Mouse (Mus musculus): ENCODE data around the gene Tap2.

Gene Tap2

DNA sequence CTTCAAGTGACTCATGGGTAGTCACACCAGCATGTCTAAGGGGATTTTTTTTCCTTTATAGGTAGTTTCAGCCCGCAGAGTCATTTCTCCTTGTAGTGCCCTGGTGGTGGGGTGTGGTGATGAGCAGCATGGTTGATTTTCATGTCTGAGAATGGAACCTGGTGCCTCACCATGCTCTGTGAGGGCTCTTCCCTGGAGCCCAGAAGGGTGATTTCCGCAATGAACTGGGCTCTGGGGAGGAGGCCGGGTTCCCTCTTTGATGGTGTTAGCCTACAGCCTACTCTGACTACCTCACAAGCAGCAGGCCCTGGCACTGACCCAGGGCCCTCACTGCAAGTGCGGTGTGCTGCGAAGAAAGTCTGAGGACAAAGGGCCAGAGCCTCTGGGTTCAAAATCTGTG, at the start of gene Tap2:
Gene Tap2, plus strand, starts transcription at position 84 of the 400 bp plus-strand sequence.
- DNase-seq (ENCODE audit: low read depth, low spot score) = no peak

DNA sequence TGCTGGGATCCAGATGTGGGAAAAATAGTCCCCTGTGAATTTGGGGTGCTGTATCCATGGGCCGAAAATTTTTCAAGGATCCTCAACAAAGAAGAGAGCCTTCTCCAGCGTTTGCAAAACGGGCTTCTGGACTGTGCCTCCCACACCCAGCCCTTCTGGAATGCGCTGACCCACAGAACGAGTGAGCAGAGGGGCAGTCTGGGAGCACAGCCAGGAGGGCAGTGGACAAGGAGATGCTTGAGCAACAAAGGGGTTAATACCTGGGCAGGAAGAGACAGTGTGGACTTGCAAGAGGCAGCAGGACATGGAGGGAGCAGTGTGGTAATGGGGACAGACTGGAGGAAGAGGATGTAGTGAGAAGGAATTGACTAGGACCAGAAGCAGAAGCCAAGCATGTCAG, 47.8 kb upstream of the Tap2 start:
- no peak for DNase-seq (ENCODE audit: low read depth, low spot score)

DNA sequence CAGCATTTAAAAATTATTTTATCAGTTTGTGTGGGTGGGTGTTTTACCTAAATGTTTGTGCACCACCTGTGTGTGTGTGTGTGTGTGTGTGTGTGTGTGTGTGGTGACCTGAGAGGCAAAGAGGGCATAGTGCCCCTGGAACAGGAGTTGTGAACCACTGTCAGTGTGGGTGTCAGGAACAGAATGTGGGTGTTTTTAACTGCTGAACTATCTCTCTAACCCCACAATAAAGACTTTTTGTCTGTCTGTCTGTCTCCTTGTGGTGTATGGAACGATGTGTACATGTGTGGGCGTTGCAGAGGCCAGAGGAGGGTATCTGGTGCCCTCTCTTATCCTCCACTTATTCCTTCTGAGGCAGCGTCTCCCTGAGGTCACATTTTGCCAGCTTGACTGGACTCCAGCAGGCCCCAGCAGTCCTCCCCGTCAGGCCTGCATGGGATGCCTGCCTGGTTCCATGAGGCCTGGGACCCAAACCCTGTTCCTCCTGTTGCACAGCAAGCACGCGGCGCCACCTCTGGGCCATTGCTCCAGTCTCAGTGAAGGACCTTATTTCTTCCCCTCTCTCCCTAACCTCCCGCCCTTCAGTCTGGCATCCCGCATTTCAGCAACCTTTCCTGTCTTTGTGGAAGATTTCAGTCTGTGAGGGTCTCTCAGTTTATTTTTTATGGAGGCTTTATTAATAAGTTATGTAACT, 39.0 kb upstream of the Tap2 start:
- DNase-seq (ENCODE audit: low read depth, low spot score) = peak; percentile 63

DNA sequence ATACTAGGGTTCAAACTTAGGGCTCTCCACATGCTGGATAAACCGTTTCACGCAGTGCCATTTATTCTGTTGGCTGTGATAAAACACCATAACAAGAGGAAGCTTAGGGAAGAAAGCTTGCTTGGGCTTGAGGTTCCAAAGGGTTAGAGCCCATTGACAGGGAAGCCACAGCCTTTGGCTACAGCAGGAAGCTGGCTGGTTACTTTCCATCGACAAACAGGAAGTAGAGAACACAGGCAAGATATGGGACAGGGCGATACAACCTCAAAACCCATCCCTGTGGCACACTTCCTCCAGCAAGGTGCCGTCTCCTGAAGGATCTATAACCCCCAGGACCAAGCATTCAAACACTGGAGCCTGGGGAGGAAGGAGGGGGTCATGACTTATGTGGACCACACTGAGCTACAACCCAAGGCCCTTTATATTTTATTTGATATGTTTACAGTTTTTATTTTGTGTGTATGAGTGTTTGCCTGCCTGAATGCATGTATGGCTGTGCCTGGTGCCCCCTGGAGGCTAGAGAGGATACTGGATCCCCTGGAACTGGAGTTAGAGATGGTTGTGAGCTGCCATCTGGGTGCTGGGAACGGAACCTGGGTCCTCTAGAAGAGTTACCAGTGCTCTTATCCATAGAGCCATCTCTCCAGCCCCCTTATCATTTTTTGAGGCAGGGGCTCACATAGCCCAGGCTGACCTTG, 38.1 kb upstream of the Tap2 start:
- peak; percentile 50 for DNase-seq (ENCODE audit: low read depth, low spot score)

DNA sequence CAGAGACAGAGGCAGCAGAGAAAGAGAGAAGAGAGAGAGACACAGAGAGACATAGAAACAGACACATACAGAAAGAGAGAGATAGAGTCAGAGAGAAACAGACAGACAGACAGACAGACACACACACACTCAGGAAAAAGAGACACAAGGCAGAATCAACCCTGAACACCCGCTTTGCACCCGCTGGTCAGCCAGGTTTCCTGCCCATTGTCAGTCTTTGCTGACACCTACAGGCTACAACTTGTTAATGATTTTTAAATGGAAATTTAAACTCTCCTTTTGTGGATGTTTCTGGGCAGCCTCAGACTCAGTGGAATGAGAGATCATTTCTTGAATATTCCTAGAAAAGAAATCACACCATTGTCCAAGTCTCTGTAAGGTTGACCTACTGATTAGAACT, 34.0 kb upstream of the Tap2 start:
- DNase-seq (ENCODE audit: low read depth, low spot score) = peak; percentile 47

DNA sequence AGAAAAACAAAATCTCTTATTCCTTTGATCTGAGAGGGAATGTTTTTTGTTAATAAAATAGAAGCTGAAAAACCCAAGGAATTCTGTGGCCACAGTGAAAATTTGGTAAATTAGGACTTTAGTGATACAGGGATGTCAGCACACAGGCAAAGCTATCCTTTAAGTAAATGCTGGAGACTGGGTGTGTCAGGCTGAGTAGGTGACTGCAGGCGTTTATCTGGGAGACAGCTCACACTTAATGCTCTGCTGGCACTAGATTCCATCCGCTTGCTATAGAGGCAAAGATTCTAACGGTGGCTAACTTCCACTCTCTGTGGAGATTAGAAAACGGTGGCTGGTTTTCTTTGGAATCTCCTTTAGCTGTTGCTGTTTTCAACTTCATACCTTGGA, 32.8 kb upstream of the Tap2 start:
- DNase-seq (ENCODE audit: low read depth, low spot score) = no peak

DNA sequence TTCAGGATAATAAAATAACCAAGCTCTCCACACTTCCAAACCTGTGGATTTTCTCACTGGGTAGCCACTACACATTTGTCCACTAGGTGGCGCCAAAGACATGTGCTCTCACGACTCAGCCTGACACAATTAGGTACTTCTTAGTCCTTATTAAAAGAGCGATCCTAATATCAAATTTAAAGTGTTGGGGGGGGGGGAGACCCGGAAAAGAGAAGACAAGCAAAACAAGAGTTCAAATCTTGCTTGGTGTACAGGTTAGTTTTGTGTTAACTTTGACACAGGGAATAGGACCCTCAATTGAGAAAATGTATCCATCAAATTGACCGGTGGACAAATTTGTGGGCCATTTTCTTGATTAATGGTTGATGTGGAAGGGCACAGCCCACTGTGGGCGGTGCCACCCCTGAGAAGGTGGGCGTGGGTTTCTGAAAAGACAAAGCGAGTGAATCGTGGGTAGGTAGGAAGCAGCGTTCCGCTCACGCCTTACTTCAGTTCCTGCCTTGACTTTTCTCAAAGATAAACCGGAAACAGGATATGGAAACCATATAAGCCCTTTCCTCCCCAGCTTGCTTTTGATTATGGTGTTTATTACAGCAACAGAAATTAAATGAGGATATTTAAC, 32.3 kb upstream of the Tap2 start:
- peak; percentile 71 for DNase-seq (ENCODE audit: low read depth, low spot score)

DNA sequence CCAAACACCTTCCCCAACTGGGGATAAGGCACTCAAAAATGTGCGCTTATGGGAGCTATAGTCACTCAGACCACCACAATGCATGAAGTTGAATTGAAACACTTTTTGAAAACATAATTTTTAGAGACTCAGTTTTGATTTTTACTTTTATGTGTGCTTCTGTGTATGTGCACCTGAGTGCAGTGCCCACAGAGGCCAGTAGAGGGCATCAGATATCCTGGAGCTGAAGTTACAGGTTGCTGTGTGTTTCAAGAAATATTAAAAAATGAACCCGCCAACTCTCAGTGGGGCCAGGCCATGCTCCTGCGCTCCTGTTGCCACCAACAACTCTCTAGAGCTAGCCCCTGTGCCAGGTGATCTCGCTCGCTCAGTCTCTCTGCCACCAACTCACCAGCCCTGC, 30.8 kb upstream of the Tap2 start:
- DNase-seq (ENCODE audit: low read depth, low spot score) = peak; percentile 33

DNA sequence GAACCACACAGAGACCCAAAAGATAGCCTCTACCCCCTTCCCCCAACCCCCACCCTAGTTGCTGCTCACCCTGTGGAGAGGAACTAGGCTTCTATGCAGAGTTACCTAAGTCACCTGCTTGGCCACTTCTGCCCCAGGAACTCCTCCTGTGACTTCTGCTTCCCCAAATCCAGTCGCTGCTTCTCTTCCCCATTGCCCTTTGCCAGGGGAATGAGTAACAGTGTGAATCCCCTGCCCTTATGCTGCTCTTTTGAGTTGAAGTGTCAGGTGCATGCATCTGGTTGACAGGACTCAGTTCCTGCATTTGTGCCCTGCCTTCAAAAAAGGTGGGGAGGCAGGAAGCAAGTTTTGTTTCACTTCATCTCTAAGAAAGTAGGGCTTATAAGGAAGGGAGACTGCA, 29.3 kb upstream of the Tap2 start:
- DNase-seq (ENCODE audit: low read depth, low spot score) = no peak

DNA sequence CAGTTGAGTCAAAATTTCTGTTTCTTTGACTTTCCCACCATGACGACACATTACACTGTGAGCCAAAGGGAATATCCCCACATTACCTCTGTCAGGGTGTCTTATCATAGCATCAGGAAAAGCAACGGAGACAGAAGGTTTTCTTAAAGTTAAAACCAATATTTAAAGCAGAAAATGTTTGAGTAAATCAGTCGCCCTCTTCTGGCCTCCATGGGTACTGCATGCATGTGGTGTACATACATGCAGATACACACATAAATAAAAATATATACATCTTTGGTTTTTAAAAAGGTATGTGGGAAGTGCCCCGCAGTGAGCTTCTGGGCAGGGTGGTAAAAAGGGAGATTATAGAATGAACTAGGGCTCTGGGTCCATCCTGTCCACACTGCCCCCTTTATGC, 26.1 kb upstream of the Tap2 start:
- peak; percentile 66 for DNase-seq (ENCODE audit: low read depth, low spot score)

DNA sequence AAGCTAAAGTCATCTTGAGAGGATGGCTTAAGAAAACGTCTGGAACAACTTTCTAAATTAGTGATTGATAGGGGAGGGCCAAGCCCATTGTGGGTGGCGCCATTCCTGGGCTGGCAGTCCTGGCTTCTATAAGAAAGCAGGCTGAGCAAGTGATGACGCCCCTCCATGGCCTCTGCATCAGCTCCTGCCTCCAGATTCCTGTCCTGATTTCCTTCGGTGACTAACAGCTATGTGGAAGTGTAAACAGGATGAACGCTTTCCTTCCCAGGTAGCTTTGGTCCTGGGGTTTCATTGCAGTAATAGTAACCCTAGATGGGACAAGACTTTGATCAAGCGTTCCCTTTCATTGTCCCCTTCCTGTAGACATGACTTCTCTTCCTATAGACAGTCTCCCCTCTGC, 24.3 kb upstream of the Tap2 start:
- DNase-seq (ENCODE audit: low read depth, low spot score) = no peak

DNA sequence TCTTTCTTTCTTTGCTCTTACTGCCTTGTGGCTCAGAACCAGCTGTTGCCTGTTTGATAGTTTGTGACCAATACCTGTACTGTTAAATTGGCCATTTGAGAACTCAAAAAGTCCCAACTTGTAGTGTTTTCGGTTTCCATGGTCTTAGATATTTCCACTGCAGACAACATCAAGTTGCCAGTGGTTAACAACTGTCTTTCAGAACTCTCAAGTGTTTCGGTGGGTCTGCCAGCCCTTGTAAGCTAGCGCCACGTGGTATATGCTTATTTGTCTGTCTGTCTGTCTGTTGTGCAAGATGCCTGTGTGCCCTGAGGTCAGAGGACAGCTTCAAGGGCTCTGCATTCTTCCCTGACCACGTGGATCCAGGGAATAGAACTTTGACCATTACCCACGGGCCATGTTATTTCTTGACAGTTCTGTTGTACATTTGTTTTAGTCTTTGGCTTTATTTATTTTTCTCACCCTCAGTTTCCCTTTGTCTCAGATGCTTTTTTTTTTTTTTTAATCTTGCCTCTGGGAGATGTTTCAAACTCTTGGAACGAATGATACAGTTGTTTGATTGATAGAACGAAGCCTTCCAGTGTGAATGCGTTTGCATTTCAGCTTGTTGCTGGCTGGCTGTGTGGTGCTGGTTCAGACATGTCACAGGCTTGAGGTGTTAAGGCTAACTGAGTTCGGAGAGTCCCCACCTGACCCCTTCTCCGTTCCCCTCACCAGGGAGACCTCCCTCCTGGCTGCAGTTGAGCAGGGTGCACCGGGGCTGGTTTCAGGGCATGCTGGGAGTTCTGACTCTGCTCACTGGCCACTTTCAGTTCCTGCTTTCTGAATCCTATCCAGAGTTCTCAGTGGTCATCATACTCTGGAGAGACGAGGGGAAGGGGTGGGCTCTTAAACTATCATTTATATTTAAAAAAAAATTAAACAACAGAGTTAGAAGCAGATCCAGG, 23.1 kb upstream of the Tap2 start:
- no peak for DNase-seq (ENCODE audit: low read depth, low spot score)

DNA sequence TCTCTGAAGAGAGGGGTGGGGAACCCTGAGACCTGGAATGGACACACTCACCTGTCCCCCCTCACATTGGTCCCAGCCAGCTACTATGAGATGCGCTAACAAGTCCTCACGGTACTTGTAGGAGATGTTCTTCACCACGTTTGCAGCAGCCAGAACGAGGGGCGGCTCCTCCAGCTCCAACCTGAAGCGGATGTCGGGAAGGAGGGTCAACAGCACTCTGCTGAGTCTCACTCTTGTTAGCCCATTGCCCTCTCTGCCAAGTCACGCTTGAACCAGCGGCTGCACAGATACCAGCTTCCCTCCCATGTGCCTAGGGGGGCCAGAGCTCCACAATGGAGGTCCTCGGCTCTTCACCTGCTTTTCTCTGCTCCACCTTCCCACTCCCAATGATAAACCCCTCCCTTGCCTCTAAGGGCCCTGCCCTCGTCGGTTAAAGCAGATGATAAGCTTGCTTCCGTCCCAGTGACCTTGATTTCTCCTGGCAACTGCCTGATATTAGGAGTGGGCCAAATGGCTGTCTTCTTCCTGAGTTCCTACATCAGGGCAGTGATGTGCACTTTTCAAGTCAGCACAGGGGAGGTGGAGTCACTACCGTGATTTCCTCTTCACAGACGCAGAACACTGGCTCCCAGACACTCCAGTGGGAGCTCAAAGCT, 19.6 kb upstream of the Tap2 start:
- DNase-seq (ENCODE audit: low read depth, low spot score) = no peak

DNA sequence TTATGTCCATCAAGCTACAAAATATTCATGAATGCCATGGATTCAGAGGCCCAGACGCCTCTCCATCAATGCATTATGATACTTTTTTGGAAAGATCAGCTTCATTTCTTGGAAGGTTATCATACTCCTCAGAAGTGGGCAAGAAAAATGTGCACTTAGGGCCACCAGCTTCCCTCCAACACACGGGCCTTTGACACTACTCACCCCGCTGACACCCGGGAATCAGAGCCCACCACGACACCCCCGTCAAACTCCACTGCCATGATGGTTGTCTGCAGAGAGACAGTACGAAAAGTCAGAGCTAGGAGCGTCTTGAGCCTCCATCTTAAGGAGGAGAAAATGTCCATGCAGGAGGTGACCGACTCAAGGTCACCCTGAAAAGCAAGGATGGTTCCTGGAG, 17.8 kb upstream of the Tap2 start:
- DNase-seq (ENCODE audit: low read depth, low spot score) = no peak

DNA sequence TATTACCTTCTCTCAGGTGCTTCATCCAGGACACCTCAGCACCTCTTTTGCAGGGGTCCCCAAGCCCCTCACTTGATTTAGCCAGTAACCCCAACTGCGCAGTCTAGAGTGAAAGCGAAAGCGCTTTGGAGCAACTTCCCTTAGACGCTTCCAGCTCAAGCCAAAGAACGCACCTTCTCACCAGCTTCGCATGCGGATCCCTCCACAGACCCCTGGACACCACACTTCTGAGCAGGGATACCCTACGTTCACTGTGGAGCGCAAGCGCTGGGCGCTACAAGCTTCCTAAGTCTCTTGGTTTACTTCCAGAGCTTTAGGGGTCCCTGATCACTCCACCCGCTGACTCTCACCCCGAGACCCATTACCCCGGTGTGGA, 16.5 kb upstream of the Tap2 start:
- no peak for DNase-seq (ENCODE audit: low read depth, low spot score)

DNA sequence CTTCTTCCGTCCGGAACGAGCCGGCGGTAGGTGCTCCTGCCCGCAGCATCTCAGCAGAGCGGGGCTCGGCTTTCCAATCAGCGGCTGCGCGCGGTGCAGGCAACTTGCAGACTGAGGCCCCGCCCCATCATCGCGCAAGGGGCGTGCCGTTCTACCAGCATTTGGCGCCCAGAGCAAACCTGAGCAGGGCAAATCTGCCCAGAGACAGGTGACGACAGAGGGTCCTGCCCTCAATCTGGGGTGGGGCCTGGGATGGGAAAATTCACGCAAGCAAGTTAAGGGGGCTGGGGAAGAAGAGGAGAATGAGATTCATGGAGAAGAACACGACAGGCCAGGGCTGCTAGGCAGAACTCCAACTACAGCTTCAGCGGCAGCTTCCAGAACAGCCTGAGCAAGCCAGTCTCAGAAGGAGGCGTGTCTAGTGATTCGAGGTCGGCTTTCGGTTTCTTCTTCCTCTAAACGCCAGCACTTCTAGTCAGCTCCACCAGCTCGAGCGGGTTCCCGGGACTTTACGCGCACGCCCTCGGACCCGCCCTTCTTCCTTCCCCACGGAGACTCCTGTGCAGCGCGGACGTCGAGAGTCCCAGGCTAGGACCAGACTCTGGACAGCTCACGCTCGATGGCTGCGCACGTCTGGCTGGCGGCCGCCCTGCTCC, 15.9 kb upstream of the Tap2 start, which contains the start of the genes Tap1 and Psmb9:
Gene Tap1, plus strand, starts transcription at position 293 of the 656 bp plus-strand sequence.
Gene Psmb9, minus strand, starts transcription at position 504 of the 656 bp plus-strand sequence.
- DNase-seq (ENCODE audit: low read depth, low spot score) = peak; percentile 98

DNA sequence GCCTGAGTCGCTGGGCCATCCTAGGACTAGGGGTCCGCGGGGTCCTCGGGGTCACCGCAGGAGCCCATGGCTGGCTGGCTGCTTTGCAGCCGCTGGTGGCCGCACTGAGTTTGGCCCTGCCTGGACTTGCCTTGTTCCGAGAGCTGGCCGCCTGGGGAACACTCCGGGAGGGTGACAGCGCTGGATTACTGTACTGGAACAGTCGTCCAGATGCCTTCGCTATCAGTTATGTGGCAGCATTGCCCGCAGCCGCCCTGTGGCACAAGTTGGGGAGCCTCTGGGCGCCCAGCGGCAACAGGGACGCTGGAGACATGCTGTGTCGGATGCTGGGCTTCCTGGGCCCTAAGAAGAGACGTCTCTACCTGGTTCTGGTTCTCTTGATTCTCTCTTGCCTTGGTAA, 15.3 kb upstream of the Tap2 start:
- DNase-seq (ENCODE audit: low read depth, low spot score) = no peak

DNA sequence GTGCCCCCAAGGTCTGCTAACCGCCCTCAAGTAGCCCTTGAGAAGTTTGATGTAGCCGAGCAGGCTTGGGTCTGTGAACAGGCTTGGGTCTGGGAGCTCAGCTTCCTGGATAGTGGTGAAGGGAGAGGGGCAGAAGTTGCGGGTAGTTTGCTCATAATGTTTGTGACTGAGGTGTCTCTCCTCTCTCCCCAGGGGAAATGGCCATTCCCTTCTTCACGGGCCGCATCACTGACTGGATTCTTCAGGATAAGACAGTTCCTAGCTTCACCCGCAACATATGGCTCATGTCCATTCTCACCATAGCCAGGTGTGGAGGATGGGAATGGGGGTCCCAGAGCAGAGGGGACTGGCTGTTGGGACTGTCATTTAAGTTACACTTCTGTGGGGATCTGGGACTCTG, 14.3 kb upstream of the Tap2 start:
- no peak for DNase-seq (ENCODE audit: low read depth, low spot score)

DNA sequence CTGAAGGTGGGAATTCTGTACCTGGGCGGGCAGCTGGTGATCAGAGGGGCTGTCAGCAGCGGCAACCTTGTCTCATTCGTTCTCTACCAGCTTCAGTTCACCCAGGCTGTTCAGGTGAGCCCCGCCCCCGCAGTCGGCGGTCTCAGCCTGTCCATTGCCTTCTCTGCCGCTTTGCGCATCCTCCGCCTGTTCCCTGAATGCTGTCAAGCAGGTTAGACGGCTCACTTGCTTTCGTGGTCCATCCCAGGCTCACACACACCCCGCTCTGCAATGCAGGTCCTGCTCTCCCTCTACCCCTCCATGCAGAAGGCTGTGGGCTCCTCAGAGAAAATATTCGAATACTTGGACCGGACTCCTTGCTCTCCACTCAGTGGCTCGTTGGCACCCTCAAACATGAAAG, 10.5 kb upstream of the Tap2 start:
- peak; percentile 23 for DNase-seq (ENCODE audit: low read depth, low spot score)

DNA sequence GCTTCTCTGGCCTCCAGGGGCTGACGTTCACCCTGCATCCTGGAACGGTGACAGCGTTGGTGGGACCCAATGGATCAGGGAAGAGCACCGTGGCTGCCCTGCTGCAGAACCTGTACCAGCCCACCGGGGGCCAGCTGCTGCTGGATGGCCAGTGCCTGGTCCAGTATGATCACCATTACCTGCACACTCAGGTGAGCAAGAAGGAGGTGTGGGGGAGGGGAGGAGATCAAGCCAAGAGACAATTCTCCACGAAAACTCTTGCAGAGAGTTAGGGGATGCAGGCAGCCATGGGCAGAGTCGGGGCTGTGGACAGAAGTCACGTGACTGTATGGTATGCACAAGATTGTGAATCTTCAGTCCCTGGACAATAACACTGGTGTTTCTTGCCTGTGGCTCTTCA, 9.9 kb upstream of the Tap2 start:
- DNase-seq (ENCODE audit: low read depth, low spot score) = no peak

DNA sequence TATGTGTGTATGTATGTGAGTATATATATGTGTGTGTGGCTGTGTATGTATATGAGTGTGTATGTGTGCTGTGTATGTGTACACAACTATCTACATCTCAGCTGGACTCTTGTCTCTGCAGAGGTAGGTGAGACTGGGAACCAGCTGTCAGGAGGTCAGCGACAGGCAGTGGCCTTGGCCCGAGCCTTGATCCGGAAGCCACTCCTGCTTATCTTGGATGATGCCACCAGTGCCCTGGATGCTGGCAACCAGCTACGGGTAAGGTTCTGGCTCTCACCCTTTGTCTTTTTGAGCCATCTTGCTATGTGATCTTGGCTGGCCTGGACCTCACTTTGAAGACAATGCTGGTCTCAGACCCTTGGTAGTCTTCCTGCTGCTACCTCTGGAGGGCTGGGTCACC, 8.6 kb upstream of the Tap2 start:
- DNase-seq (ENCODE audit: low read depth, low spot score) = no peak

Data from ZHBTc4 (cell line).